Mouse (Mus musculus): ENCODE measurements around the gene Mfn1.

- TF ChIP-seq POLR2A (IDR thresholded peaks at IDR 0.05; ENCODE audit: low read depth, low read length), result no peak
- no peak for TF ChIP-seq CTCF (IDR thresholded peaks at IDR 0.05; ENCODE audit: borderline replicate concordance, insufficient read depth, low read length)
Observed at GRCm38 (mm10) chr3:32496711-32497070, 32.6 kb upstream of the Mfn1 start.
